Mouse (Mus musculus) lung, postnatal 0 days (tissue): ENCODE results near the gene Pigt.

Experiments used
- CTCF ChIP-seq: IDR thresholded peaks from 2 replicates; pipeline ENCODE4 v1.5.1; 2016; ENCODE audit warnings: antibody characterized with exemption, mild to moderate bottlenecking
- EP300 ChIP-seq: IDR thresholded peaks from 2 replicates; pipeline ENCODE4 v1.6.1; 2016; ENCODE audit warnings: antibody characterized with exemption, mild to moderate bottlenecking, control low read depth

- TF ChIP-seq CTCF (no peak), EP300 (no peak)
Observed at GRCm38 (mm10) chr2:164496331-164496730, 989 bp upstream of the Pigt start.
